Mouse (Mus musculus) liver, adult 2 months (tissue): ENCODE data around the gene Atp6v0a4.

Source experiments
- CTCF ChIP-seq: fragments of 200-500 bp; IDR thresholded peaks from 2 replicates; pipeline ENCODE4 v1.5.1; 2011; ENCODE audit warnings: low read depth, low read length, control low read depth
- POLR2A ChIP-seq: fragments of 200-500 bp; IDR thresholded peaks from 2 replicates; pipeline ENCODE4 v1.6.1; 2011; ENCODE audit warnings: low read length, control low read depth; ENCODE audit not compliant: insufficient read depth; ENCODE audit errors: extremely low read depth

DNA sequence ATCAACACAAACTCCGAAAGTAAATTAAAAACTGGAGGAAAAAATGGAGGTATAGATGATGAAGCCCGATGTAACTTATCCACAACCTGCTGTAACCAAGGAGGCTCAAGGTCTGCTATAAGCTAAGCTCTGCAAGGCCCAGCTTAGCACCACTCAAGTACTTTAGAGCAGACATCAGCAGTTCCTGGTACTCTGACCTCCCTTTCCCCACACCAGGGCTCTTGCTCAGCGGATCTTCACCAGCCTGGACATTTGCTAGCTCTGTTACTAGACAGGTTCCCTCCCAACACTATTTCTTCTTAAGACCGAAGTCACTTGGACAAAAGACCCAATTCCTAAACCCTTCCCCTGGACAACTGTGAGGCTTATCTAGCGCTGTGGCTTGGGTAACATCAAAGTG is 496 bp upstream of the Atp6v0a4 start:
- TF ChIP-seq POLR2A: no peak
- TF ChIP-seq CTCF: no peak
